Comparison of ENCODE assay signal across 8 mouse cellular contexts in genomic region chr12:79750253-79751125, GRCm38 (mm10).
DNase-seq lines count a peak whose midpoint lies in the region; ATAC-seq and TF ChIP-seq lines count a peak whose summit lies in the region.

No protein-coding gene starts in this region.

- H3K4me2 ChIP-seq in liver, postnatal 0 days (ENCODE audit: low read depth, low read length) = no peak overlapping the region
- peak overlapping the region; percentile 32 for H3K4me2 ChIP-seq in neural tube, embryonic 12.5 days (replicated peaks)

- H3K4me3 ChIP-seq in forebrain, embryonic 10.5 days = peak overlapping the region; percentile 25; the same call in 1 of the 2 replicates
- H3K4me3 ChIP-seq in liver, postnatal 0 days (ENCODE audit: low read depth, low read length) = no peak overlapping the region
- H3K4me3 ChIP-seq in neural tube, embryonic 12.5 days = no peak overlapping the region

- no peak overlapping the region for H3K9ac ChIP-seq in liver, postnatal 0 days (replicated peaks)
- H3K9ac ChIP-seq in neural tube, embryonic 12.5 days = no peak overlapping the region

- ATAC-seq in liver, postnatal 0 days = peak; percentile 68
- peak; percentile 59; the same call in 1 of the 2 replicates for ATAC-seq in neural tube, embryonic 12.5 days (ENCODE audit: low FRiP score, low read depth)

- peak; percentile 19 to 58 for DNase-seq in left cerebral cortex, postnatal 14 days (ENCODE audit: low spot score in 2 of 2)
- no peak for DNase-seq in left cerebral cortex, adult 18-20 months (ENCODE audit: low spot score in 2 of 2)
- peak; percentile 34 for DNase-seq in forebrain, embryonic 10.5 days (ENCODE audit: extremely low spot score, low spot score)
- DNase-seq in heart, postnatal 36 days = peak; percentile 62 to 63
- no peak for DNase-seq in liver, postnatal 0 days
- DNase-seq in cerebellum, adult 11 months = no peak
- no peak for DNase-seq in ovary, adult 18-20 months (ENCODE audit: low spot score)

- intact Hi-C loops in left cerebral cortex, postnatal 14 days (cut with DNase I) = no loop called here
- intact Hi-C loops in heart, postnatal 36 days (cut with DNase I) = loop anchor here (5.0 kb wide), 1 partner anchor 362 kb away; the partner anchor contains the start of gene Zfp36l1

- H3K9me3 ChIP-seq in forebrain, embryonic 10.5 days = no peaks in the 10 kb centered on the region
- no peaks in the 10 kb centered on the region for H3K9me3 ChIP-seq in liver, postnatal 0 days (ENCODE audit: low read length)
- no peaks in the 10 kb centered on the region for H3K9me3 ChIP-seq in neural tube, embryonic 12.5 days

- 14% methylated on average over 10 of the region's 10 CpGs for WGBS in forebrain, embryonic 10.5 days
- WGBS in liver, postnatal 0 days (ENCODE audit: insufficient replicate concordance) = 50% methylated on average over 10 of the region's 10 CpGs
- WGBS in neural tube, embryonic 12.5 days = 11% methylated on average over 10 of the region's 10 CpGs

- peak overlapping the region; percentile 88 for H3K27ac ChIP-seq in forebrain, embryonic 10.5 days
- H3K27ac ChIP-seq in liver, postnatal 0 days (ENCODE audit: low read depth) = peak overlapping the region; percentile 48
- peak overlapping the region; percentile 51; the same call in 1 of the 2 replicates for H3K27ac ChIP-seq in neural tube, embryonic 12.5 days

- H3K27me3 ChIP-seq in forebrain, embryonic 10.5 days (ENCODE audit: poor library complexity, severe bottlenecking) = no peaks in the 10 kb centered on the region
- H3K27me3 ChIP-seq in liver, postnatal 0 days (ENCODE audit: insufficient read depth, low read length) = no peaks in the 10 kb centered on the region
- H3K27me3 ChIP-seq in neural tube, embryonic 12.5 days (replicated peaks) = no peaks in the 10 kb centered on the region

- no peaks in the 10 kb centered on the region for H3K36me3 ChIP-seq in forebrain, embryonic 10.5 days (replicated peaks)
- H3K36me3 ChIP-seq in liver, postnatal 0 days (replicated peaks; ENCODE audit: insufficient read depth, low read length) = no peaks in the 10 kb centered on the region
- H3K36me3 ChIP-seq in neural tube, embryonic 12.5 days = no peaks in the 10 kb centered on the region

- no peak for TF ChIP-seq EP300 in liver, postnatal 0 days (IDR thresholded peaks at IDR 0.05; ENCODE audit: low read depth)

- H3K4me1 ChIP-seq in forebrain, embryonic 10.5 days = peaks cover 88% of the 10 kb centered on the region
- peaks cover 19% of the 10 kb centered on the region for H3K4me1 ChIP-seq in liver, postnatal 0 days (ENCODE audit: insufficient read depth)
- H3K4me1 ChIP-seq in neural tube, embryonic 12.5 days = peaks cover 50% of the 10 kb centered on the region

- no peak for TF ChIP-seq CTCF in liver, postnatal 0 days (IDR thresholded peaks at IDR 0.05; ENCODE audit: low read depth)

Comparison
In these comparisons a context has a peak if more than half of its experiments do, and no peak if none do; other contexts are left out.
1. DNase-seq: peak in left cerebral cortex, postnatal 14 days (2 of 2), forebrain, embryonic 10.5 days (single experiment) and heart, postnatal 36 days (2 of 2); none in left cerebral cortex, adult 18-20 months (0 of 2), liver, postnatal 0 days (single experiment), cerebellum, adult 11 months (single experiment) and ovary, adult 18-20 months (single experiment).
2. Peak in every context shown above with its lines, with median percentiles within 50 percentile points of each other: H3K27ac ChIP-seq.